Mouse (Mus musculus) liver, postnatal 0 days (tissue): ENCODE measurements at regions not wholly inside any gene's neighbourhood (a gene's known extent, or its start where the extent isn't known, plus 50 kb on each side); places are given as distances from the start of the nearest gene placed in this dataset.

Source experiments
- CTCF ChIP-seq: sonication (generic); IDR thresholded peaks from 2 replicates; pipeline ENCODE4 v1.5.1; 2016; ENCODE audit warnings: antibody characterized with exemption, low read depth
- EP300 ChIP-seq: IDR thresholded peaks from 2 replicates; pipeline ENCODE4 v1.6.1; 2016; ENCODE audit warnings: antibody characterized with exemption, low read depth, mild to moderate bottlenecking

GRCm38 (mm10) chr4:140385226-140385625 is 138.6 kb upstream of the Igsf21 start:
- TF ChIP-seq CTCF (no peak), EP300 (no peak)
